Mouse (Mus musculus) ovary, adult 18-20 months (tissue): Measurements from ENCODE around the gene Tm4sf5.
A peak's percentile ranks its signal among the peaks of the same experiment; 100 is the strongest.
"Not testable (repeated sequence)": the region's sequence is repeated elsewhere in the genome, so short reads cannot be mapped to it uniquely, and the experiment has no call there.

Experiments used
- DNase-seq: peaks from one replicate; pipeline ENCODE4 v3.0.0; 2022; ENCODE audit warnings: low spot score, mixed read lengths

The Tm4sf5 gene

GRCm38 (mm10) chr11:70509753-70510564, 4.9 kb downstream of the Tm4sf5 start:
- DNase-seq: no peak

DNA sequence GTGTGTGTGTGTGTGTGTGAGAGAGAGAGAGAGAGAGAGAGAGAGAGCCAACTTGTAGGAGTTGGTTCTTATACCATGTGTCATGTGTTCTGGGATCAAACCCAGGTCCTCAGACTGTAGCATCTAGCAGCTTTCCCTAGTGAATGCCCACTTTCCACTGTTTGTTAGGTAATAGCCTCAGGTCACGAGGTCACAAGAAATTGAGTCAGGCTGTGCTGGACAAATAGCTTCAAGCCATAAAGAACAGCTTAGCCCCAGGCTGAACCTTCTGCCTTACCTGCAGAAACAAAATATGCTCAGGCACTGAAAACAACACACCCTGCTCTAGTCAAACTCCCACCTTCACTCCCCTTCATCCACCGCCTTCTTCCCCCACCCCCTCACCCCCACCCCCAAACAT, 6.2 kb downstream of the Tm4sf5 start:
- DNase-seq: no peak

- no peak for DNase-seq
Measured at GRCm38 (mm10) chr11:70511825-70512224, 6.8 kb downstream of the Tm4sf5 start.

- no peak for DNase-seq
Measured at GRCm38 (mm10) chr11:70512709-70513342, 7.8 kb downstream of the Tm4sf5 start.

- DNase-seq: no peak
Measured at GRCm38 (mm10) chr11:70513520-70513919, 8.5 kb downstream of the Tm4sf5 start.

- DNase-seq: no peak
Measured at GRCm38 (mm10) chr11:70514288-70514687, 9.2 kb downstream of the Tm4sf5 start, which contains the start of gene Vmo1. Gene Vmo1, minus strand, starts transcription at chr11:70514616.

- DNase-seq: no peak
Measured at GRCm38 (mm10) chr11:70516352-70516751, 11.3 kb downstream of the Tm4sf5 start.

- DNase-seq: no peak
Measured at GRCm38 (mm10) chr11:70518436-70518835, 13.4 kb downstream of the Tm4sf5 start.

DNA sequence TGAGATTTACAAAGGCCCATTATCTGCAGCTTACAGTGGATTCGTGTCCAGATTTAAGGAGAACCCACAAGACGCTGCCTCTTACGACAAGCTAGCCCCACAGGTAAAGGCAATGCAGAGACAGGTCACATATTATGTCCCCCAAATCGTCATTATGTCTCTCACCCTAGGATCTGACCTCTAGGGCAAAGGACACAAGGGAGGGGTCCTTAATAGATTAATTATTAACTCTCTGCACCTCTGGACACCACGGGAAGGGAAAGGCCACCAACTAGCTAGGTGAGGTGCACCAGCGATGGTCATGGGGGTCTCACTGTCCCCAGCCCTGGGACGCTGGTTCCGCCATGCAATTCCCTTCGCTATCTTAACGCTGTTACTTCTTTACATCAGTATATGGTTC, 13.9 kb downstream of the Tm4sf5 start, which contains the start of gene Gltpd2:
Gene Gltpd2 (plus strand): TSS at position 274 of the 400 bp plus-strand sequence.
- DNase-seq: no peak

- no peak for DNase-seq
Measured at GRCm38 (mm10) chr11:70520178-70520769, 15.2 kb downstream of the Tm4sf5 start.

DNA sequence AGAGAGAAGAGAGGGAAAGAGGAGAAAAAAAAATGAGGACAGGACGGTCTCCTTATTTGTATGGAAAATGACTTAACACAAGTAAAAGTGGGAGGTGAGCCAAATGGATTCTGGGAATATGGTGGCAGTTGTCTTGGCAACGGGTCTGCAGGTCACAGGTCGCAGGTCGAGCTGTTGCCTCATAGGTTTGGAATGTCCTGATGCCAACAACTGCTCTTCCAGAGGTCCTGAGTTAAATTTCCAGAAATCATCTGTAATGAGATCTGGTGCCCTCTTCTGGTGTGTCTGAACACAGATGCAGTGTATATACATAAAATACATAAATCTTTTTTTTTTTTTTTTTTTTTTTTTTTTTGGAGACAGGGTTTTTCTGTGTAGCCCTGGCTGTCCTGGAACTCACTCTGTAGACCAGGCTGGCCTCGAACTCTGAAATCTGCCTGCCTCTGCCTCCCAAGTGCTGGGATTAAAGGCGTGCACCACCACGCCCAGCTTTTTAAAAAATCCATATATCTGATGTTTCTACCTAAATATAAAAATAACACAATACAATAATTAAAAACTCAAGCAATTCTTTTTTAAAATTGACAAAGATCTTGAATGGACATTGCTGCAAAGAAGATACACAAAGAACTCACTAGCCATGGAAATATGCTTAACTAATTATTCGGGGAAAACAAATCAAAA, 18.4 kb downstream of the Tm4sf5 start:
- not testable (repeated sequence) for DNase-seq

DNA sequence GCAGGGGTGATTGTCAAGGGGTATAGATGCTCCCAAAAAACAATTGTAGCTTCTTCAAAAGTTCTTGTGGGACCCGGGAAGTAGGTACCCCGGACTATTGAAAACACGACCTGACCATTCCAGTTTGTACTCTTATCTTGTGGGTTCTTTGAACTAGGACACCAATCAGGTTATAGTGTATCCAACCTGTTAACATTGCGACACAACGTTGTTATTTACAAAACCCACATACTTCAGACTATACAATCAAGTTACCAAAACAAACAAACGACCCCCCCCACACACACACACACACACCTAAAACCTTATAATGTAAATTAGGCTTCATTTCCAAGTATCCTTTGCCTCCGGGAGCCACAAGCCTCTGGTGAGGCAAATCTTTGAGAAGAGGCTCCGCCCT, 19.7 kb downstream of the Tm4sf5 start:
- no peak for DNase-seq

DNA sequence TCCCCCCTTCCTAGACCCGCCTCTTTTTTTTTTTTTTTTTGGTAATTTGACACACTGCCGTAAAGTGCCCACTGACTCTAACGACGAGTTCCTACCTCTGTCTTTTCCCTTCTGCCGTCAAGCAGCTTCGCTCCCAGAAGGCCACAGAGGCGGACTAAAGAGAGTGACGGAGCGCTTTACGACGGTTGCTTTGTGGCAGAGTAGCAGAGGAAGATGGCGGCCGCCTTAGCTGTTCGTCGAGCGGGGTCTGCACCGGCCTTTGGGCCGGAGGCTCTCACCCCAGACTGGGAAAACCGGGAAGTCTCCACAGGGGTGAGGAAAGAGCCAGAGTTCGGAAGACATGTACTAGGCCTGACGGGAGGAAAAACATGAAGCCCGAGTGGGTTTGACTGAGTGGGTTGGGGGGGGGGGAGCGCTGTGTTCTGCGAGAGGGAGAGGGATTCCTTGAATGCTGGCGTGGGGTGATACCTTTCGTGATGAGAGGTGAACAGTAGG, 20.2 kb downstream of the Tm4sf5 start, which contains the start of gene Psmb6:
Gene Psmb6 (plus strand): TSS at position 184 of the 495 bp plus-strand sequence.
- peak; percentile 93 for DNase-seq

DNA sequence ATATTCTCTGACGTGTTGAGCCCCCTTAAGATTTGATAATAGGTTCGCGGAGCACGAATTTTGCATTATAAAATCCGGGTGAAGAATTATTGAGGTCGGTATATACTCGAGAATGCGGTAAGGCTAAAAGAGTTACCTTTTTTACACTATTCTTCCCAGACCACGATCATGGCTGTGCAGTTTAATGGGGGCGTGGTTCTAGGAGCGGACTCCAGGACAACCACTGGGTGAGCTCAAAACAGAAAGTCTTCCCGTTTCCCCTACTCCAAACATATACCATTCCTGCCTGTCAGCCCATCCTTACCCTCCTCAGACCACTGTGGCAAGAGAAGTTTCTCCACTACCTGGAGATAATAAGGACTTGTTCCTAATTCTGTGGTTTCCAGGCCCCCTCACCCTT, 20.7 kb downstream of the Tm4sf5 start:
- DNase-seq: no peak

GRCm38 (mm10) chr11:70526211-70526610, 21.2 kb downstream of the Tm4sf5 start:
- no peak for DNase-seq

GRCm38 (mm10) chr11:70528610-70529009, 23.6 kb downstream of the Tm4sf5 start:
- no peak for DNase-seq

- DNase-seq: not testable (repeated sequence)
Measured at GRCm38 (mm10) chr11:70531065-70531464, 26.0 kb downstream of the Tm4sf5 start.

- no peak for DNase-seq
Measured at GRCm38 (mm10) chr11:70532839-70533238, 27.8 kb downstream of the Tm4sf5 start, which contains the start of gene Gm40193. Gene Gm40193, minus strand, starts transcription at chr11:70532939.

GRCm38 (mm10) chr11:70539423-70539822, 34.4 kb downstream of the Tm4sf5 start:
- DNase-seq: no peak

- peak; percentile 91 for DNase-seq
Measured at GRCm38 (mm10) chr11:70539877-70540587, 35.0 kb downstream of the Tm4sf5 start, which contains the start of gene Pld2. Gene Pld2, plus strand, starts transcription at chr11:70540064.

DNA sequence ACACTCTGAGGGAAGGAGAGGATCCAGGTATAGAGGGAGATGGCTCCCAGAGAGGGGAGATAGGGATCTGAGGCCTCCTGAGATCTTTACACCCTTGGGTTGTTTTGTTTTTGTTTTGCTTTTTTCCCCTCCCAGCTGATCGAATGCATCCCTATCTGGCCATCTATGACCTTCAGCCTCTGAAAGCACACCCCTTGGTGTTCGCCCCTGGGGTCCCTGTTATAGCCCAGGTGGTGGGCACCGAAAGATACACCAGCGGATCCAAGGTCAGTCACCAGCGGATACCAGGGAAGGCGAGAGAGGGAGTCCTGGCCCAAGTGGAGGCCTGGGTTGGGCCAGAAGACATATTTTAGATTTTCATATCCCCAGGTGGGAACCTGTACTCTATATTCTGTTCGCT, 35.9 kb downstream of the Tm4sf5 start:
- no peak for DNase-seq
